Mouse (Mus musculus): Measurements from ENCODE around the gene Mnat1.

DNA sequence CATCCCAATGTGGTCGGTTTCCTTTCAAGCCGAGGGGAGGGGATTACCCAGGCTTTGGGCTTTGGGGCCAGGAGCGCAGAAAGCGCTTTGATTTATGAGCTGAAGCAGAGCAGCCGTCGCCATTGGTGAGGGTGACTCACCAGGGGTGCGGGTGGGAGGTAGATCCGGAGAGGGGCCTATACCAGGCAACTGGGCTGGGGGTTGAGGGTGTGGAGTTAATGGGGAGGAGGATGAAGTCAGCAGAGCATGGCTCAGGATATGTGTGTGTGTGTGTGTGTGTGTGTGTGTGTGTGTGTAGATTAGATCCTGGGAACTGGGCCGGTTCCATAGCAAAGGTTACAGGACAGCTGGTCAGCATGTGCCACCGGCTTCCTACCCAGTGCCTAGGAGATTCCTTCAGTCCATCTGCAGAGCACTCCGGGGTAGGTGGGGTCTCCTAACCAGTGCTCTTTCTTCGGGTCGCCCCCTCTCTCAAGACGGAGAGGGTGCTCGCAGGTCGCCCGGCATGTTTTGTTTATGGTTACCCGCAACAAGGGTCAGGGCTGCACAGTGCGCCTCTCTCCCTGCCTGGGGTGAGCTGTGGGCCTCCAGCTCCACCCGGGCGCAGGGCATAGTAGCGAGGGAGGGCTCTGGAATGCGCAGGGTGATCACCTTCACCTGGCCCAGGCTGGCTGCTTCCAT, 12.9 kb upstream of the Mnat1 start:
- TF ChIP-seq POLR2A (IDR thresholded peaks at IDR 0.05; ENCODE audit: borderline replicate concordance, insufficient read depth, low read length) (no peak), CTCF (IDR thresholded peaks at IDR 0.05; ENCODE audit: borderline replicate concordance, insufficient read depth, low read depth, low read length) (no peak)

Measured in cerebellum, adult 2 months (tissue).